19 mouse cellular contexts compared by ENCODE assay signal in the genomic region with DNA sequence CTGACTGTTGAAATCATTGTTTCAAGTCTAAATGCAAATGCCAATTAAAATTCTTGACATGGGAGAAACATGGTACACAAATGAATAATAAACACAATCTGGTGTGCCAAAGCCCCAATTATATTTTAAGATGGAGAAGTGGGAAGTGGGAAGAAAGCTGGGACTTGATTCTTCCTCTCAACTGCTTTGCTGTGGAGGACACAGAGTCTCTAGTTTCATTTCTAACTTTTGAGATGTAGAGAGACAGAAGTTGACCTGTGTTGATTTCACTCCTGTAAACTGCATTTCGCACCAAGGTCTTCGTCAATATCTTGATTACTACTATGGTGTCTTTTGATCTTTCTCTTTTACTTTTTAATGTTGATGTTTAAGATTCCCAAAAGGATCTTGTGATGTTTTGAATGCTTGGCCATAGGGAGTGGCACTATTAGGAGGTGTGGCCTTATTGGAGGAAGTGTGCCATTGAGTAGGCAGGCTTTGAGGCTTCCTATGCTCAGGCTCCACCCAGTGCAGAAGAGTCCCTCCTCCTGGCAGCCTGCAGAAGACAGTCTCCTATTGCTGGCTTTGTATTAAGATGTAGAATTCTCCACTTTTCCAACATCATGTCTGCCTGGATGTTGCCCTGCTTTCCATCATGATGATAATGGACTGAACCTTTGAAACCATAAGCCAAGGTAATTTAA.
"Had no signal": no experiment of that assay in that cellular context is flagged by ENCODE, and none has a peak within 500 bp of the region (broad histone marks: within the 10 kb centered on the region; RNA-seq: fewer than 3 reads in every experiment).

No protein-coding gene starts in this region.

- H3K4me3 ChIP-seq: left cerebral cortex, adult 2 months; liver, embryonic 13.5 days; midbrain, embryonic 12.5 days; midbrain, embryonic 15.5 days; myocyte; neural tube, embryonic 13.5 days had no signal

- H3K27ac ChIP-seq: kidney, postnatal 0 days; left cerebral cortex, adult 2 months; liver, embryonic 13.5 days; midbrain, embryonic 12.5 days; midbrain, embryonic 15.5 days; neural tube, embryonic 13.5 days; stomach, postnatal 0 days had no signal

- DNase-seq: kidney, adult 18-20 months; kidney, postnatal 25 days; layer of hippocampus, postnatal 36 days; liver, embryonic 13.5 days; lung, adult 2 months; lung, postnatal 36 days; retina, postnatal 1 day; right cerebral cortex, postnatal 25 days; spleen, adult 18-20 months; thymus, adult 2 months; thymus, postnatal 14 days; thymus, postnatal 4 days had no signal

- ATAC-seq: midbrain, embryonic 15.5 days had no signal

- H3K4me1 ChIP-seq: liver, embryonic 13.5 days; midbrain, embryonic 12.5 days; midbrain, embryonic 15.5 days; neural tube, embryonic 13.5 days had no signal
